Mouse (Mus musculus): ENCODE data around the gene Ak1.

Ak1 gene

GRCm38 (mm10) chr2:32655394-32655744 is 33.8 kb downstream of the Ak1 start:
- DNase-seq (ENCODE audit: low spot score) = no peak

GRCm38 (mm10) chr2:32655826-32656225 is 34.3 kb downstream of the Ak1 start:
- DNase-seq (ENCODE audit: low spot score) = peak; percentile 82

- no peak for DNase-seq (ENCODE audit: low spot score)
Observed at GRCm38 (mm10) chr2:32658873-32659272, 37.3 kb downstream of the Ak1 start.

- peak; percentile 80 for DNase-seq (ENCODE audit: low spot score)
Observed at GRCm38 (mm10) chr2:32661509-32662107, 40.0 kb downstream of the Ak1 start.

GRCm38 (mm10) chr2:32662291-32662690 is 40.7 kb downstream of the Ak1 start:
- DNase-seq (ENCODE audit: low spot score) = no peak

GRCm38 (mm10) chr2:32665345-32665744 is 43.8 kb downstream of the Ak1 start:
- no peak for DNase-seq (ENCODE audit: low spot score)

- no peak for DNase-seq (ENCODE audit: low spot score)
Observed at GRCm38 (mm10) chr2:32665853-32666252, 44.3 kb downstream of the Ak1 start.

GRCm38 (mm10) chr2:32667775-32668174 is 46.2 kb downstream of the Ak1 start:
- no peak for DNase-seq (ENCODE audit: low spot score)

GRCm38 (mm10) chr2:32668176-32668575 is 46.6 kb downstream of the Ak1 start:
- no peak for DNase-seq (ENCODE audit: low spot score)

- no peak for DNase-seq (ENCODE audit: low spot score)
Observed at GRCm38 (mm10) chr2:32669876-32670275, 48.3 kb downstream of the Ak1 start.

GRCm38 (mm10) chr2:32671147-32671546 is 49.6 kb downstream of the Ak1 start:
- no peak for DNase-seq (ENCODE audit: low spot score)

- DNase-seq (ENCODE audit: low spot score) = no peak
Observed at GRCm38 (mm10) chr2:32671907-32672595, 50.5 kb downstream of the Ak1 start.

GRCm38 (mm10) chr2:32673176-32673917 is 51.8 kb downstream of the Ak1 start:
- DNase-seq (ENCODE audit: low spot score) = peak; percentile 57

- DNase-seq (ENCODE audit: low spot score) = no peak
Observed at GRCm38 (mm10) chr2:32676821-32677220, 55.3 kb downstream of the Ak1 start.

GRCm38 (mm10) chr2:32677683-32678082 is 56.1 kb downstream of the Ak1 start:
- DNase-seq (ENCODE audit: low spot score) = no peak

GRCm38 (mm10) chr2:32680051-32680451 is 58.5 kb downstream of the Ak1 start:
- no peak for DNase-seq (ENCODE audit: low spot score)

- DNase-seq (ENCODE audit: low spot score) = no peak
Observed at GRCm38 (mm10) chr2:32680961-32681650, 59.5 kb downstream of the Ak1 start.

- DNase-seq (ENCODE audit: low spot score) = no peak
Observed at GRCm38 (mm10) chr2:32681754-32682153, 60.2 kb downstream of the Ak1 start.

GRCm38 (mm10) chr2:32682721-32683417 is 61.3 kb downstream of the Ak1 start:
- DNase-seq (ENCODE audit: low spot score) = no peak

GRCm38 (mm10) chr2:32683701-32684100 is 62.1 kb downstream of the Ak1 start:
- no peak for DNase-seq (ENCODE audit: low spot score)
